Mouse (Mus musculus) olfactory bulb, adult 2 months (tissue): ENCODE results near the gene Ncan.

Experiments used
- CTCF ChIP-seq: fragments of 200-500 bp; IDR thresholded peaks from 2 replicates; pipeline ENCODE4 v1.5.1; 2012; ENCODE audit warnings: low read depth, mild to moderate bottlenecking, low read length, moderate library complexity; ENCODE audit not compliant: insufficient read depth
- POLR2A ChIP-seq: fragments of 200-500 bp; IDR thresholded peaks from 2 replicates; pipeline ENCODE4 v1.6.1; 2012; ENCODE audit warnings: mild to moderate bottlenecking, low read depth, low read length, moderate library complexity; ENCODE audit not compliant: insufficient read depth

DNA sequence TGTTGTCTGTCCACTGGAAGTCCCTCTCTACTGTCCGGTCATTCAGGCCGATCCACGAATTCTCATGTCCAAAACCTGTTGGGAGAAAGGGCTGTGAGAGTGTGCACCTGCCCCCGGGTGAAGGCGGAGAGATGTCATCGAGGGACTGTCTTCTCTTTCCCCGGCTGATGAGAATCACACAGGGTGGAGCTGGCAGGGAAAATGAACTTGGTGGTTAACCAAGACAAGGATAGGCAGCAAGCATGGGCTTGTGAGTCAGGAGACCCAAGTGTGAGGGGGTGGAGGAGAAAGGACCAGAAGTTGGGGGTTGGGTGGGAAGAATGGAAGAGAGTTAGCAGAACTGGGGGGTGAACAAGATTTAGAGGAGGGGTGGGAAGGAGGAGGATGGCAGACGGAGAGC is 20.4 kb downstream of the Ncan start:
- TF ChIP-seq CTCF (no peak), POLR2A (no peak)
